Mouse (Mus musculus) embryo, embryonic 11.5 days (tissue): ENCODE measurements at regions not wholly inside any gene's neighbourhood (a gene's known extent, or its start where the extent isn't known, plus 50 kb on each side); places are given as distances from the start of the nearest gene placed in this dataset.

Source experiments
- DNase-seq: peaks from one replicate; pipeline ENCODE4 v3.0.0-alpha.2; 2012; ENCODE audit warnings: low read depth, low spot score

DNA sequence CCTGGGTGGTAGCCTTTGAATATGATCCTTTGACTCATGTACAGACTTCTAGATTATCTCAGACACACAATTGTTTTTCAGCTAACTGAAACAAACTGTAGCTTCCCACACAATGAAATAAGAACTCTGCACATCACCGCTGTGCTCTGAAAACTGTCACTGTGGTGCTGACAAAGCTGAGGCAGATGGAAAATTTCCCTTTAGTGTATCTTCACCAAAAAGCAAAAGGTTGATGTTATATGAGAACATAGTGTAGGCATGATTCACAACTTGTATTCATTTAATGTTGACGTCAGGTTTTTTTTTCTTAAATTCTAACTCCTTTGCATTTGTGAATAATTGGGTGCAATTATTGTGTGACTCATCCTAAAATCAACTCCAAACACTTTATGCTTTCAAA, 264.1 kb upstream of the Actbl2 start:
- DNase-seq, result no peak

DNA sequence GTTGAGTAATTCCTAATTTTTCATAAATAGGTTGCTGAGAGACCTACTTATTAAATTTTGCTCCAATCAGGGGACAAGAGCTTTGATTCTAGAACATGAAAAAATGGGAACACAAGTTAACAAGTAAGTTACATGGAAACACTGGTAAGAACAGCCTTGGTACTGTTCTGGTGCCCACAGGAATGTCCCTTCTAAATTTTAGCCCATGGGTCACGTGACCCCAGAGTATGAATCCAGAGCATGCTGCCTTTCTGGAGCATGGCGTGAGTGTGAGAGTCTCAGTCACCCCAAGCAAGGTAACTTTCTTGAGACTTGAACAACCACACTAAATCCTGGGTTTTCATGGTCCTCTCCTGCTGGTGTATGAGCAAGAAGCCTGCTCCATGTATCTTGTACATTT, 263.7 kb upstream of the Actbl2 start:
- DNase-seq, result no peak

DNA sequence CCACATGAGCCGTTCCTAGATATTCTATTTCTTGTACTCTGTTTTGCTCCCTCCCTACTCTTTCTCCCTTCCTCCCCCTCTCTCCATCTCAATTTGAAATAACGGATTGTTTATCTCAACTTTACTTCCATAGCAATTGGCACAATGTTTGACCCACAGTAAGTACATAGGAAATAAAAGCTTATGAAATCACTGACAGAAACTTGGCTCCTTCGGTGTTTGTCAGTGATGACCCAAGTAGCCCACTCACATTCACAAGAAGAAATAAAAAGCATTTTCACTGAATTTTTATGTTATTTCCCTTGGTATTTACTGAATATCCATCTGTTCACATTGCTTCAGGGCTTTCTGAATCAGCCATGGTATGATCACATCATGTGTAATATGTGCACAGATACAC, 260.2 kb upstream of the Actbl2 start:
- no peak for DNase-seq

DNA sequence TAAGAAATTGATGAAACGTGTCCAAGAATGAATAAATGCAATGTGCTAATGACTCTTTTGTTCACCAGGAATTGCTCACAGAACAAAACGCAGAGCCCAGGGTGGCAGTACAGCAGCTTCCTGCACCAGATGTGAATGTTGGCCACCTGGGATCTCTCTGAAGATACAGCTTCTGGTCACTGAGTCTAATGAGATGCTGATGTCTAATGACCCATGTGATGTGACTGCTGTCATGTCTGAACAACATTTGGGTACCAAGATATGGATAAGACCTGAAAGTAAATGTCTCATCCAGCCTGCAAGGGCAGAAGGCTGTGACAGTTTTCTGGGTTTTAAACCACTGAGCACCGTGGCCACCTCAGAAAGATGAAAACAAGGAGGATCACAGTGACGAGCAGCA, 252.1 kb upstream of the Actbl2 start:
- DNase-seq, result no peak

- no peak for DNase-seq
These were observed 240.7 kb upstream of the Actbl2 start for GRCm38 (mm10) chr13:111014142-111014541.

DNA sequence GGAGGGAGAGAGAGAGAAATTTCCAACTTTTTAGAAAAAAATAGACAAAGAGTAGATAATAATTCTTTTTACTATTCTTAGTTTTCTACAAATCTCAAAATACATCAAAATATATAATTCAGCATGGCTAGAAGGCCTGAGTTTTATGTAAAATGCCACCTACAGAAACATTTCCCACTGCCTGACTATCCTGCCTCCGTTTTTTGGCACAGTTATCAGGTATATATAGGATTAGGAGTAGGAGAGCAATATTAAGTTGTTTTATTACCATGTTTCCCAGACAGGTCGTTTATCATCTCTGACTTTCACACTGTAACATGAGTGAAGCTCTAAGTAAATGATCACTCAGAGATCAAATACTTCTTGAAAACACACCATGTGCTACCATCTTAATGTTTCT, 224.7 kb upstream of the Actbl2 start:
- no peak for DNase-seq

- DNase-seq, result no peak
These were observed 223.2 kb upstream of the Actbl2 start for GRCm38 (mm10) chr13:111031633-111032032.

GRCm38 (mm10) chr13:111043637-111044036, 211.2 kb upstream of the Actbl2 start:
- DNase-seq, result no peak

GRCm38 (mm10) chr13:111044328-111045002, 210.3 kb upstream of the Actbl2 start:
- DNase-seq, result no peak

- DNase-seq, result peak; percentile 23
These were observed 204.7 kb upstream of the Actbl2 start for GRCm38 (mm10) chr13:111050097-111050496.

DNA sequence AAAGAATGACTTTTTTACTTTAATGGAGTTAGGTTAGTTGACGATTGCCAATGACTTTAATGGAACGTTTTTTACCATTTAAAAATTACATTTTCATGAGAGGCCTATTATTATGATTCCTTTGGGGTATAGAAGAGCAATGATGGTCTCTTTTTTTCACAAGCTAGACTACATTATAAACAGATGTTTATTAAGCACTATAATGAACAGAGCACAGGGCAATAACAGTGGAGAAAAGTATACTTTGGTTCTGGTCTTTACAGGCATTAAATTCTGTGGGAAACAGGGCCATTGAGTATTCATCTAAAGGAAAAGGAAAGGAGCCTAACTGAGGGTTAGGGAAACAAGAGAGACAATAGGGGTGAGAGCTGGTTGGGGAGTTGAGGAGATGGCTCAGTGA, 199.0 kb upstream of the Actbl2 start:
- DNase-seq, result no peak

DNA sequence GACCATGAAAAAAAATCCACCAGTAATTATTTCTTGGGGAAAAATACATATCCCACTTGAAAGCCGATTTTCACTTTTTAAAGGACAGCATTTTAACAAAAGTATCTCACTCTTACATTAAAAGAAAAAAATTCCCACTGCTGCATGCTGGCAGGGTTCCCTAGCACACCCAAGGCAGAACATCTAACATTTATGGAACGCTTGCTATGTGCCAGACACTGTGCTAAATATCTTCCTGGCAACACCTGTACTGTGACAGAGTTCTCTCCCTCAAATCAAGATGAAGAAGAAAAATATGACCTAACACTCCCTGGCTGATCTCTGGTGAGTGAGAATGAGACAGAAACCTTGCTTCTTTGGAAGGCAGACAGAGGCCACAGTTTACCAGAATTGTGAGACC, 167.1 kb upstream of the Actbl2 start:
- no peak for DNase-seq

DNA sequence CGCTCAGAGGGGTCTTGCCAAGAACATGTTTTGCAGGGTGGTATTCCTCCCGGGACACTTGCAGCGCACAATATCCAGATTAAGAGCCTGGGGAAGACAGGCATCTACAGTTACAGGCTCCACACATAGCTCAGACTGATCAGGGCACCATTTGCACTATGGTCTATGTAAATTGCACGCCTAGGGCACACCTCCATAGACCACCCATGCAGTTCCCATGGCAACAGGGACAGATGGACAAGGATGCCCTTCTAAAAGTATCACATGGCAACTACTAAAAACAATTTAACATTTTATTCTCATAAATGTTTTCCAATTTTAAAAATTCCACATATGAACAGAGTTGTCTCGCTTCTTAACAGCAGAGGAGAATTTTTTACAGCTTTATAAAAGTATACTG, 158.7 kb upstream of the Actbl2 start:
- no peak for DNase-seq

DNA sequence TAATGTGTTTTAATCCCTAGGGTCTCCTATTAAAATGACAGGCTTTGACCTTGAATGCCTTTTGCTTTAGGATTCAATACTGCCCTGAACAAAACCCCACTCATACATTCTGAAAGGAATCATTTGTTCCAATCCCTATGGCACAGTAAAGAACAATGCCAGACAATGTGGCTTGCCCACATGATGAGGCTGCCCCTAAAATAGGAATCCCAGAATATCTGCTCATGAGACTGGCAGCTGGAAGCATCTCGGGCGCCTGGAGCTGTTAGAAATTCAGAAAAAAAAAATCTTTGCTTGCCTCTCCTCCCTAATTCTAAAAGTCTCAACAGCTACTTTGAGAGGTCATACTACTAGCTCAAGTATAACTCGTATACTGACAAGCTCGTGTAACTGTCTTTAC, 157.5 kb upstream of the Actbl2 start:
- no peak for DNase-seq

DNA sequence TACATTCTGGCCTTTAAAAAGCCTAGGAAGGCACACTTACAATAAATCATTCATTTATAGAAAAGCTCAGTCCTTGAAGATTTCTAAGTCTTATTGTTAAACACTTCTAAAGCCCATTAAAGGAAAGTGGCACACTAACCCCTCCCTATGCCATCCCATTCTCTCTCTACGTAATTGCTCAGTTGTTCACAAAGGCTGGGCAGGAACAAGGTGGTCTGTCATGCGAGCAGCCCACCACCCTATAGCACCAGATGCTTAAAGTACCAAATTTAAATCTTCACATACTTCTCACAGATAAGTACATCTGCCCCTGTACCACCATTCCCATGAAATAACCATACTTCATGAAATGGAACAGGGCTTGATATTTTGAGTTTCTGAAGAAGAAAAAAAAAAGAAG, 156.1 kb upstream of the Actbl2 start:
- no peak for DNase-seq

DNA sequence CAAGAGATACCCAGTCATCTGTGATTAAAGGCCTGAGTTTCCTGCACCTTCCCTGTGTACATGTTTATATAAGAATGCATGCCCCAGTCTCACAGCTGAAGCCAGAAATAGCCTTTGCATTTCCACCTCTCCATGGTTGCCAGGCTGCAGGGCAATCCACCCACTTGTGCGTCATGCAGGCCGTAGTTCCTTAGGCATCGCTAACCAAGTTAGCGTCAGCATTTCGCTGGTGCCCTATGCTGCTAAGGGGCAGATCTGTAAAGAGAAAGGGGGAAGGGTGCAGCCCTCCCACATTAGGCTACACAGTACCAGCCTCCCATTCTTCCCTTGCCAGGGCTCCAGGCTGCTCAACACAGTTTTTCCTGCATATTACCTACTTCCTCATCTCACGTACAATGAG, 155.6 kb upstream of the Actbl2 start:
- no peak for DNase-seq

GRCm38 (mm10) chr13:111100448-111100847, 154.4 kb upstream of the Actbl2 start:
- no peak for DNase-seq

DNA sequence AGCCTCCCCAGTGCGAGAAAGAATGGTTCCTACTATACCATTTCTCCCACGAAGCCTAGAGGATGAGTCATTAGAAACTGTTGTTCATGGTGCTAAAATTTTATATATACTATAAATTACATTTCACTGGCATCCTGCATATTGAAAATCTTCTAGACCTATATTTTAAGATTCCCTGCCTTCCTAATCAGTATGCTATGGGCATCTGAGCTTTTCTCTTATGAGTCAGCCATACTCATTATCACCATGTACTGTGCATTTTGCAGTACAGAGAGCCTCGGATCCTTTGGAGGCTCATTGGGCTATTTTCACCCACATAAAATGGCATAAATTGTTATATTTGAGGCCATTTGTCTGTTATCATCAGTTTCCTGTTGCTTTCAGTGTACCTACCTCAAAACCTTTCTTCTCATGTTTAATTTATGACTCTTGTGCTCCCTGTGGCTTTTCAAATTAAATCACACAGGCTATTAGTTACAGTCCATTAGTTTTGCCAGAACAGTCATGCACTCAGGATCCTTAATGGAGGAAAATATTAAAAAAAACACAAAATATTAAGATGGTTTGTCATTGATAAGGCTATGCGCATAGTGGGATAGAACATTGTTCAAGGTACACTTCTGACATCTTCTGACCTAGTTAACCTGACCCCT, 150.1 kb upstream of the Actbl2 start:
- no peak for DNase-seq

- no peak for DNase-seq
These were observed 123.7 kb upstream of the Actbl2 start for GRCm38 (mm10) chr13:111131108-111131507.

DNA sequence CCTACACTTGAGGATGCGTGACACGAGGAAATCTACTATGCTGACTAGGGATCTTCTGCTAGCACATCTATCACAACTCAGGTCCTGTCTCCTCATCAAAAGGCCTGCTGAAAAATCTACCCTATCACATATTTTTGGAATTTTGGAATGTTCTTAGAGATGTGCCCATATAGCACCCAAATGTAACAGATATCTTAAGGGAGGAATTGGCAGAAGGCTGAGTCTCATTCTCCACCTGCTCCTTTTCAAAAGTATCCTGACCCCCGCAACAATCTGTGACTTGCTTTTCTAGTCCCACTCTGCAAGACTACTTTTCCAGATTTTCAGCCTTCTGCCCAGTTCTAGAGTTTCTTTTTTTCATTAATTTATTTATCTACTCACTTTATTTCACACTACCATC, 118.4 kb upstream of the Actbl2 start:
- DNase-seq, result no peak

- DNase-seq, result no peak
These were observed 111.9 kb upstream of the Actbl2 start for GRCm38 (mm10) chr13:111142757-111143420.

GRCm38 (mm10) chr13:111144721-111145120, 110.1 kb upstream of the Actbl2 start:
- no peak for DNase-seq
